Mouse (Mus musculus) embryonic fibroblast, embryonic 13.5 days (primary cell): ENCODE results near the gene Nos3. TPM values are rescaled to one million over a fixed set of nuclear protein-coding genes. Genes with fewer than 3 reads are reported as not detected.
A peak's percentile ranks its signal among the peaks of the same experiment; 100 is the strongest.
"Not testable (repeated sequence)": the region's sequence is repeated elsewhere in the genome, so short reads cannot be mapped to it uniquely, and the experiment has no call there.

Experiments
- H3K27ac ChIP-seq: 2 replicates; pipeline ENCODE4 v1.5.1; 2012; ENCODE audit warnings: low read length, control low read depth, inconsistent platforms; ENCODE audit not compliant: insufficient read depth
- H3K4me1 ChIP-seq: 2 replicates; pipeline ENCODE4 v1.6.1; 2011; ENCODE audit warnings: low read length; ENCODE audit not compliant: control insufficient read depth, insufficient read depth
- H3K4me3 ChIP-seq: 2 replicates; pipeline ENCODE4 v1.5.1; 2011; ENCODE audit warnings: mild to moderate bottlenecking, control low read depth, low read length; ENCODE audit not compliant: insufficient read depth
- CTCF ChIP-seq: IDR thresholded peaks from 2 replicates; pipeline ENCODE4 v1.5.1; 2011; ENCODE audit warnings: mild to moderate bottlenecking, control low read depth, low read length, moderate library complexity, borderline replicate concordance; ENCODE audit not compliant: insufficient read depth
- POLR2A ChIP-seq: IDR thresholded peaks from 2 replicates; pipeline ENCODE4 v1.6.1; 2011; ENCODE audit warnings: low read depth, mild to moderate bottlenecking, control low read depth, low read length, moderate library complexity
- polyA plus RNA-seq: library from polyadenylated mRNA; stranded (reverse); fragments of >200 nt; gene quantifications from 2 replicates; pipeline ENCODE4 v1.2.4, GENCODE M21; 2011; ENCODE audit warnings: low read depth; ENCODE audit not compliant: missing spikeins, insufficient read length

Gene Nos3
- polyA plus RNA-seq, 1 experiment = not detected

- Histone ChIP-seq H3K27ac (peak overlapping the region; percentile 58), H3K4me1 (no peaks in the 10 kb centered on the region), H3K4me3 (peak overlapping the region; percentile 49)
- peak; percentile 88 for TF ChIP-seq CTCF
- TF ChIP-seq POLR2A = peak; percentile 59; the same call in 1 of the 2 replicates
These were observed 29.7 kb downstream of the Nos3 start for GRCm38 (mm10) chr5:24394165-24394894.

GRCm38 (mm10) chr5:24396254-24396653 lies 31.6 kb downstream of the Nos3 start:
- H3K4me3 ChIP-seq, H3K27ac ChIP-seq, H3K4me1 ChIP-seq: not testable (repeated sequence)

GRCm38 (mm10) chr5:24399686-24400085 lies 35.1 kb downstream of the Nos3 start:
- Histone ChIP-seq H3K4me1 (no peaks in the 10 kb centered on the region; the same call in 1 of the 2 replicates), H3K4me3 (no peak overlapping the region), H3K27ac (no peak overlapping the region)
- no peak for TF ChIP-seq POLR2A
- TF ChIP-seq CTCF = no peak

- Histone ChIP-seq H3K27ac (no peak overlapping the region), H3K4me3 (no peak overlapping the region), H3K4me1 (no peaks in the 10 kb centered on the region; the same call in 1 of the 2 replicates)
- no peak for TF ChIP-seq POLR2A
- TF ChIP-seq CTCF = no peak
These were observed 35.8 kb downstream of the Nos3 start for GRCm38 (mm10) chr5:24400362-24400761.

- Histone ChIP-seq H3K4me3 (no peak overlapping the region), H3K4me1 (no peaks in the 10 kb centered on the region; the same call in 1 of the 2 replicates), H3K27ac (no peak overlapping the region)
- TF ChIP-seq CTCF (no peak), POLR2A (no peak)
These were observed 36.4 kb downstream of the Nos3 start for GRCm38 (mm10) chr5:24400911-24401605.

- H3K4me3 ChIP-seq = no peak overlapping the region
- TF ChIP-seq POLR2A (no peak), CTCF (no peak)
- no peak overlapping the region for H3K27ac ChIP-seq
- no peaks in the 10 kb centered on the region; the same call in 1 of the 2 replicates for H3K4me1 ChIP-seq
These were observed 37.4 kb downstream of the Nos3 start for GRCm38 (mm10) chr5:24401969-24402368.

- Histone ChIP-seq H3K4me1 (no peaks in the 10 kb centered on the region; the same call in 1 of the 2 replicates), H3K4me3 (no peak overlapping the region), H3K27ac (peak overlapping the region; percentile 45; the same call in 1 of the 2 replicates)
- TF ChIP-seq POLR2A (no peak), CTCF (no peak)
These were observed 40.2 kb downstream of the Nos3 start for GRCm38 (mm10) chr5:24404594-24405360.

GRCm38 (mm10) chr5:24405389-24405876 lies 40.8 kb downstream of the Nos3 start:
- no peak overlapping the region for H3K4me3 ChIP-seq
- peak overlapping the region; percentile 45 for H3K27ac ChIP-seq
- TF ChIP-seq CTCF = no peak
- TF ChIP-seq POLR2A = no peak
- H3K4me1 ChIP-seq = no peaks in the 10 kb centered on the region; the same call in 1 of the 2 replicates

- TF ChIP-seq POLR2A = no peak
- TF ChIP-seq CTCF = no peak
- no peak overlapping the region for H3K4me3 ChIP-seq
- no peak overlapping the region for H3K27ac ChIP-seq
- H3K4me1 ChIP-seq = no peaks in the 10 kb centered on the region; the same call in 1 of the 2 replicates
These were observed 44.0 kb downstream of the Nos3 start for GRCm38 (mm10) chr5:24408651-24409050.
